Mouse (Mus musculus): Measurements from ENCODE around the gene B830017H08Rik.

DNA sequence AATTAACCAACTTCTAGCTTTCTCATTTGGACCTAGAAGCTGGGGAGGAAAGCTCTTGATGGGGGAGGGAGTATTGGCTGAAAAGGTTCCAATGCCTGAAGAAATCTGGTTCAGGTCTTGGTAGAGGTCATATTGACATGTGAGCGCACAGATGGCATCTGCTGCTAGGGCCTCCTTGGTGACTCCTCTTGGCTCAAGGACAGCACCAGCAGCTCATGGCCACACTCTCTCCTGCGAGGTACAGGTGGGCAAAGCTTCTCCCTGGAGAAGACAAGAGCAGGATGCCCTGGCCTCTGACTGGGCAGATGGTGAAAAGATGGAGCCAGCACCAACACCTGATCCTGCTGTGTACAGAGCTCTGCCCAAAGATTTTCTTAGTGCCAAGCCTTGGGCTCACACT is 6.4 kb upstream of the B830017H08Rik start:
- no peak for TF ChIP-seq POLR2A (IDR thresholded peaks at IDR 0.05; ENCODE audit: low read depth, low read length)
- no peak for TF ChIP-seq CTCF (IDR thresholded peaks at IDR 0.05; ENCODE audit: extremely low read depth, insufficient read length, insufficient replicate concordance, low read depth, low read length)
